Mouse (Mus musculus) Muller cell, postnatal 12 days (primary cell): ENCODE measurements at regions not wholly inside any gene's neighbourhood (a gene's known extent, or its start where the extent isn't known, plus 50 kb on each side); places are given as distances from the start of the nearest gene placed in this dataset.

ENCODE experiments used
- DNase-seq: peaks from one replicate; pipeline ENCODE4 v3.0.0-alpha.2; 2015; ENCODE audit errors: inconsistent ontology term

DNA sequence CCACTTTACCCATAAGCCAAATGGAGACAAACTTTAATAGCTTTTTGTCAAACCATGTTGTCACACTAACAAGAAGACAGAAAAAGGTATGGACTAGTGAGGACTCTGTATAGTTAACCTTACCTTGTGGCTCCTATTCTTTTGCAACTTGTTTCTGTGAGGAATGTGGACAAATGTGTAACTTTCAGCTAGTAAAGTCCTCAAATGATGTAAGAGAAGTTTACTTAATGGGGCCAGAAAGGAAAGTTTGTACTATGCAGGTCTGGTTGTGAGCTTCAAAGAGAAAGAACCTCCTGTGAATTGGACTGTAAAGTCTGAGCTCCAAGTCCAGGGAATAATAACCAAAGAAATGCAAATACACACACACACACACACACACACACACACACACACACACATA lies 356.7 kb upstream of the Atxn7l3b start:
- DNase-seq = no peak

- DNase-seq = peak; percentile 60
These were observed 312.1 kb upstream of the Atxn7l3b start for GRCm38 (mm10) chr10:113240766-113241372.
